Mouse (Mus musculus) liver, adult 2 months (tissue): Measurements from ENCODE around the gene Snai3. TPM values are rescaled to one million over a fixed set of nuclear protein-coding genes. Genes with fewer than 3 reads are reported as not detected.

Experiments
- DNase-seq: peaks from one replicate; pipeline ENCODE4 v3.0.0-alpha.2; 2011; ENCODE audit warnings: low read depth, low spot score; ENCODE audit errors: extremely low read depth
- H3K27ac ChIP-seq: fragments of 200-500 bp; replicated peaks from 2 replicates; pipeline ENCODE4 v1.5.1; 2012; ENCODE audit warnings: low read depth, mild to moderate bottlenecking, control low read depth, inconsistent platforms, low read length; ENCODE audit not compliant: insufficient read depth
- H3K27me3 ChIP-seq: fragments of 200-500 bp; 2 replicates; pipeline ENCODE4 v1.6.1; 2012; ENCODE audit warnings: mild to moderate bottlenecking, moderate library complexity, low read length, inconsistent platforms; ENCODE audit not compliant: control insufficient read depth, insufficient read depth
- H3K36me3 ChIP-seq: fragments of 200-500 bp; 2 replicates; pipeline ENCODE4 v1.6.1; 2012; ENCODE audit warnings: low read length, inconsistent platforms; ENCODE audit not compliant: control insufficient read depth, insufficient read depth
- H3K4me1 ChIP-seq: fragments of 200-500 bp; 2 replicates; pipeline ENCODE4 v1.6.1; 2011; ENCODE audit warnings: low read length; ENCODE audit not compliant: control insufficient read depth, insufficient read depth
- H3K4me3 ChIP-seq: fragments of 200-500 bp; 2 replicates; pipeline ENCODE4 v1.5.1; 2011; ENCODE audit warnings: low read depth, mild to moderate bottlenecking, control low read depth, low read length, moderate library complexity; ENCODE audit not compliant: insufficient read depth
- H3K79me2 ChIP-seq: fragments of 200-500 bp; 2 replicates; pipeline ENCODE4 v1.6.1; 2012; ENCODE audit warnings: inconsistent platforms, mild to moderate bottlenecking, low read length, moderate library complexity; ENCODE audit not compliant: control insufficient read depth, insufficient read depth
- H3K9ac ChIP-seq: fragments of 200-500 bp; 2 replicates; pipeline ENCODE4 v1.6.1; 2012; ENCODE audit warnings: low read depth, mild to moderate bottlenecking, control low read depth, inconsistent platforms, low read length
- CTCF ChIP-seq: fragments of 200-500 bp; IDR thresholded peaks from 2 replicates; pipeline ENCODE4 v1.5.1; 2011; ENCODE audit warnings: low read depth, low read length, control low read depth
- POLR2A ChIP-seq: fragments of 200-500 bp; IDR thresholded peaks from 2 replicates; pipeline ENCODE4 v1.6.1; 2011; ENCODE audit warnings: low read length, control low read depth; ENCODE audit not compliant: insufficient read depth; ENCODE audit errors: extremely low read depth
- WGBS: fragments of 180-500 bp; shearing (Covaris S2); methylation state at CpG from one replicate; pipeline ENCODE4 v1.1.7; 2018; 5-methylcytosine and 5-hydroxymethylcytosine counted together
- polyA plus RNA-seq: library from polyadenylated mRNA; depleted of rRNA; stranded (reverse); fragments of >200 nt; gene quantifications from 2 replicates; pipeline ENCODE4 v1.2.3, GENCODE M21; 2012
- total RNA-seq: library from RNA; depleted of rRNA; stranded (reverse); fragments of >200 nt; gene quantifications from 2 replicates; pipeline ENCODE4 v1.2.3, GENCODE M21; 2014

Snai3 gene
- total and polyA plus RNA-seq, 2 experiments = 0.44 TPM; not detected in 1

DNA sequence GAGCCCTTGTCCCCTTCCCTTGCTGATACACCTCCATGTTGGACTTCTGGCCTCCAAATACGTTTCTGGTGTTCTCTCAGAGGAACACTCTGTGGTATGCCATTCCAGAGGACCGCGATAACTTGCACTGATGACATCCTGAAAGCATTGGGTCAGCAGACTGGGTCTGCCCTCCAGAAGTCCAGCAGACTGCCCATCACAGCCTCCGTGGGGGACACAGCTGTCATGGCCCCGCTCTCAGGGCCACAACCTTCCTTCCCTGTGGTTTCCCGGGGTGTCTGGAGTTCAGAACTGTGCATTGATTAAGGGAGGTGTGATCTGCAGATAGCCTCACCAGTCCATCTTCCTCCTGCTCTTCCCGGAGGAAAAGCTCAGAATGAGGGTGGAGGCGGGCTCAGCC is 2.0 kb upstream of the Snai3 start:
- DNase-seq = no peak
- Histone ChIP-seq H3K9ac (no peak overlapping the region), H3K36me3 (no peaks in the 10 kb centered on the region), H3K79me2 (no peaks in the 10 kb centered on the region), H3K4me1 (peaks cover 17% of the 10 kb centered on the region), H3K27ac (no peak overlapping the region), H3K4me3 (no peak overlapping the region), H3K27me3 (no peaks in the 10 kb centered on the region)
- 78% methylated on average over 8 of the region's 8 CpGs for WGBS
- TF ChIP-seq CTCF (no peak), POLR2A (no peak)

DNA sequence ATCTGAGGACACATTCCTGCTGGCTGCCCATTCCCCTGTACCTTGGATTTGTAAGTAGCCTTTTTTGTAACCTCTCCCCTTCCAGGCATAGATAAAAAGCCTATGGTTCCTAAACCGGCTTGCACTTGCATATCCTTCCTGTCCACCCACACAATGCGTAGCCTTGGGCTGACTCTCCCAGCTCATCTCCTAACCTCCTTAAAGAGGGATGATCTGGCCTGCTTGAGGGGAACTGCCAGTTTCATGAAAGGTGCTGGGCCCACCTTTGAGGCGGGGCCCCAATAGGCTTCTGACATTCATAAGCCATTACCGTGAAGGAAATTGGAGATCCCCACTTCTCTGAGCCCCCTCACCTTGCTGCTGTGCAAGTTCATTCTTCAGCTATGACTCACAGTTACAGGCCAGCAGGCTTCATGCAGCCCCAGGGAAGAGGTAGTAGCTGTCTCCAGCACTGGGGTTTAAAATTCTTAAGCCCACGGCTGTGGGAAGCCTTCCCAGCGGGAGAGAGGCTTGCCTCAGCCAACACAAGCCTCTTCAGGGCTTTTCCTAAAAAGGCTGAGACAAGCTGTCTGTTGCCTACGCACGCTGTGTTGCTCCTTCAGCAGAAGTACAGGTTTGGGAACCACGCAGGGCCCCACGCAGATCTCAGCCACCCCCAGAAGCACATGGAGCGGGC is 1.1 kb upstream of the Snai3 start:
- H3K4me3 ChIP-seq = no peak overlapping the region
- TF ChIP-seq CTCF = no peak
- no peak for TF ChIP-seq POLR2A
- DNase-seq = no peak
- H3K4me1 ChIP-seq = peaks cover 17% of the 10 kb centered on the region
- no peak overlapping the region for H3K9ac ChIP-seq
- H3K36me3 ChIP-seq = no peaks in the 10 kb centered on the region
- H3K27me3 ChIP-seq = no peaks in the 10 kb centered on the region
- no peaks in the 10 kb centered on the region for H3K79me2 ChIP-seq
- WGBS = 80% methylated on average over 11 of the region's 11 CpGs
- H3K27ac ChIP-seq = no peak overlapping the region

DNA sequence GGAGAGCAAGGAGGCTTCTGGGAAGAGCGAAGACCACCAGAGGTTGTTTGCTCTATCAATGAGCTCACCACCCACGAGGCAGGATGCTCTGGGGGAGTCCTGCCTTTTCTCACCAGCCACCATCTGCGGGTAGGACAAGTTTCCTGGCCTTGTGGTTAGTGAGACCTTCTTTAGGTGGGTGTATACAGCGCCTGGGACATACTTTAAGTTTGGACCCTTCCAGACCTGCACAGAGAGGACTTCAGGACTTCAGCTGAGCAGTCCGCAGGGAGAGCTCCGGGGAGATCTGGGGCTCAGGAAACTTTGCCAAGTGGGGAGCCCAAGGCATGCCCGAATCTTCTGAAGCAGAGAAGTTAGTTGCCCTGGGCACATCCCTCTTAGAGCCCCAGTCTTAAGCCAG is 543 bp downstream of the Snai3 start:
- Histone ChIP-seq H3K27ac (no peak overlapping the region), H3K27me3 (no peaks in the 10 kb centered on the region), H3K4me3 (peak overlapping the region; percentile 27; the same call in 1 of the 2 replicates), H3K4me1 (peaks cover 15% of the 10 kb centered on the region), H3K79me2 (no peaks in the 10 kb centered on the region), H3K36me3 (no peaks in the 10 kb centered on the region), H3K9ac (no peak overlapping the region; the same call in 1 of the 2 replicates)
- DNase-seq = no peak
- WGBS = 47% methylated on average over 7 of the region's 7 CpGs
- TF ChIP-seq CTCF (no peak), POLR2A (no peak)

DNA sequence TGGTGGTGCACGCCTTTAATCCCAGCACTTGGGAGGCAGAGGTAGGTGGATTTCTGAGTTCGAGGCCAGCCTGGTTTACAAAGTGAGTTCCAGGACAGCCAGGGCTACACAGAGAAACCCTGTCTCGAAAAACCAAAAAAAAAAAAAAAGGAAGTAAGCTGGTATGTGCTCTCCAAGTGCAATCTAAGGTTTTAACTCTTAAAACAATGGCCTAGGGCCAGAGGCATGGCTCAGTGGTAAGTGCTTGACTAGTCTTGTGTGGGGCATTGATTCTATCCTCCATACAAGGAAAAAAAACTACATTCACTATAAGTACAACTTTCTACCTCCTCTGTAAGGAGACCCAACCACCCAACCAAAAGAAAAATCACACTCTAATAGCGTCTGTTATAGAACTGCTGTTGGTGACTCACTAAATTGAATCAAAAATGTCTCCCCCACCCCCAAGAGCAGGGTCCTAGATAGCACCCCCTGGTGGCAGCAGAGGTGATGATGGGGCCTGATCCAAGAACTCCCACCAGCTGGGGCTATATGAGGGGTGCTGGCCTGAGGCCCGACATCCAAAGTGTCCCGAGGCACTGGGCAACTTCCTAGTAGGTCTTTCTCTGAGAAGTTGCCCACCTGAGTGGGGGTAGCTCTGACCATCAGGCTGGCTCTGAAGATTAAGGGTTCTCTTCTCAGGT is 1.2 kb downstream of the Snai3 start:
- Histone ChIP-seq H3K4me3 (no peak overlapping the region), H3K27ac (no peak overlapping the region), H3K9ac (no peak overlapping the region), H3K27me3 (no peaks in the 10 kb centered on the region), H3K4me1 (peaks cover 15% of the 10 kb centered on the region), H3K36me3 (no peaks in the 10 kb centered on the region), H3K79me2 (no peaks in the 10 kb centered on the region)
- DNase-seq = no peak
- peak; percentile 36; the same call in 1 of the 2 replicates for TF ChIP-seq CTCF
- TF ChIP-seq POLR2A = no peak
- WGBS = 85% methylated on average over 6 of the region's 6 CpGs

DNA sequence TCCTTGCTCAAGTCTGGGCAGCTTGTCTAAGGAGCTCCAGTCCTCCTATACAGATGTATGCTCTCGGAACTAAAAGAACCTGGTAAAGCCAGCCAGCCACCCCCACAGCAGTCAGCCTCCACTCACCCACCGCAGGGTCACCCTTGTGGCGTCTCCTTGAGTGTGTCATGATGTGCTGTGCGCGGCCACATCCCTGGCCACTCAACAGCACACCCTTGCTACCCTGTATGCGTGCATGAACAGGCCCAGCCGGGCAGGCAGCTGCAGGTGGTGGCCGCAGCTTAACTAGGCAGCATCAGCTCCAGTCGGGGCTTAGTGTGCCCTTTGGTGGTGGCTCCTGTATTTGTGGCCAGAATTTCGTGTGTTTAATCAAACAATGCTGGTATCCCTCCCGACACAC is 3.4 kb downstream of the Snai3 start:
- H3K27ac ChIP-seq = no peak overlapping the region
- no peaks in the 10 kb centered on the region for H3K27me3 ChIP-seq
- no peaks in the 10 kb centered on the region for H3K36me3 ChIP-seq
- WGBS = 89% methylated on average over 11 of the region's 11 CpGs
- peaks cover 9% of the 10 kb centered on the region for H3K4me1 ChIP-seq
- H3K9ac ChIP-seq = no peak overlapping the region
- no peaks in the 10 kb centered on the region for H3K79me2 ChIP-seq
- no peak overlapping the region for H3K4me3 ChIP-seq
- TF ChIP-seq CTCF = no peak
- no peak for TF ChIP-seq POLR2A
- DNase-seq = no peak

DNA sequence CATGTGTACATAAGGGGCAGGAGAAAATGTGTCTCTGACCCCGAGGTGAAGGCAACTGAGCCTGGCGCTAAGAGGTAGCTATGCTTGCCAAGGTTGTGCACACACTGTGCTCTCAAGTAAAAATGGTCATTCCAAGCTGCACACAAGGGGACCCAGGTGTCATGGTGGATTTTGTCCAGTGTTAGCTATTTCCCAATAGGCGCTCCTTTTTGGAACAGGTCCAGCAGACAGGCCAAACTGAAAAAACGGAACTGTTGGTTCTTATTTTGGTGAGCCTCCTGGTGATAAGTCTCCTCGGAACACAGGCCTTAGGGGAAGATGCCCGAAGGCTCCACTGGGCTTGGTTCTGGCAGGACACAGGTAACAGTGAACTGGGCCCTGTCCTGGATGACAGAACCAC is 6.1 kb downstream of the Snai3 start:
- no peaks in the 10 kb centered on the region for H3K36me3 ChIP-seq
- 76% methylated on average over 6 of the region's 6 CpGs for WGBS
- no peak for TF ChIP-seq POLR2A
- TF ChIP-seq CTCF = no peak
- no peak overlapping the region for H3K4me3 ChIP-seq
- no peak for DNase-seq
- H3K4me1 ChIP-seq = no peaks in the 10 kb centered on the region
- H3K27ac ChIP-seq = no peak overlapping the region
- H3K9ac ChIP-seq = no peak overlapping the region
- no peaks in the 10 kb centered on the region for H3K79me2 ChIP-seq
- H3K27me3 ChIP-seq = no peaks in the 10 kb centered on the region
